Mouse (Mus musculus) brain, adult 10 weeks (tissue): ENCODE results near the gene Cyp4f15. TPM values are rescaled to one million over a fixed set of nuclear protein-coding genes. Genes with fewer than 3 reads are reported as not detected.

ENCODE experiments used
- polyA plus RNA-seq: library from polyadenylated mRNA; stranded (reverse); fragments of 350-450 nt; fragmentation: Illumina TruSeq; extraction: RNeasy Lipid Tissue Mini Kit (QIAGEN cat#74804); gene quantifications from one replicate; pipeline ENCODE4 v1.2.3, GENCODE M21; 2015; ENCODE audit warnings: low read depth, low replicate concordance

Gene Cyp4f15
- 21.3 TPM for polyA plus RNA-seq

GRCm38 (mm10) chr17:32685048-32685750 is at the start of gene Cyp4f15:
TSS of gene Cyp4f15 (plus strand) at chr17:32685627.

DNA sequence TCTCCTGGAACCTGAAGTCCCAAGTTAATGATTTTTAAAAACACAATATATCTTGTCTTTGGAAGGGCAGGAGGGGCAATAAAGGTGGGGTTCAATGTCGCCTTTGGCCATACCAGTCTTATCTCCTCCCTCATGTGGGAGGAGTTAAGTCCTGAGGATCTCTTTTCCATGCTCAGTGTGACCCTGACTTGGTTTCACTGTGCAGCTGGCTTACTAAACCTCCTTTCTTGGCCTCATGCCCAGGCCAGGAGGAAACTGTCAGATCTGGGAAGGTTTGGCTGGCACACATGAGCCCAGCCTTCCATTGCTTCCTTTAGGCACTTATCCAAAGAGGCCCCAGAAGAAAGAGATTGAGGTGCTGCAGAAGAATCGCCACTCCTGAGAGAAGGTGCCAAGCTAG is 26.7 kb upstream of the Cyp4f15 start, which contains the start of gene Cyp4f40:
Gene Cyp4f40, plus strand, starts transcription at position 189 of the 400 bp plus-strand sequence.

Other genes with a start within 250 kb of the Cyp4f15 start
- not detected for gene Cyp4f39, start 232.9 kb upstream of the Cyp4f15 start, polyA plus RNA-seq
- 4.3 TPM for gene Cyp4f17, start 179.6 kb upstream of the Cyp4f15 start, polyA plus RNA-seq
- gene Cyp4f16, start 149.1 kb upstream of the Cyp4f15 start, polyA plus RNA-seq, result 5.4 TPM
- not detected for gene Cyp4f37, start 64.3 kb upstream of the Cyp4f15 start, polyA plus RNA-seq
- not detected for gene Cyp4f40, start 26.7 kb upstream of the Cyp4f15 start, polyA plus RNA-seq
- 27.6 TPM for gene Zfp871, start 102.7 kb downstream of the Cyp4f15 start, polyA plus RNA-seq
- gene Zfp811, start 124.3 kb downstream of the Cyp4f15 start, polyA plus RNA-seq, result 8.4 TPM
- gene Zfp799, start 144.6 kb downstream of the Cyp4f15 start, polyA plus RNA-seq, result 14.9 TPM
- 6.4 TPM for gene Zfp870, start 206.0 kb downstream of the Cyp4f15 start, polyA plus RNA-seq
- gene Cyp4f14, start 231.7 kb downstream of the Cyp4f15 start, polyA plus RNA-seq, result 9.5 TPM